Mouse (Mus musculus): Measurements from ENCODE around the gene Hoxd11.
A peak's percentile ranks its signal among the peaks of the same experiment; 100 is the strongest.

Gene Hoxd11

GRCm38 (mm10) chr2:74681594-74682531, 2.5 kb downstream of the Hoxd11 start:
- DNase-seq (ENCODE audit: low spot score): no peak

GRCm38 (mm10) chr2:74682796-74683195, 3.4 kb downstream of the Hoxd11 start:
- DNase-seq (ENCODE audit: low spot score): no peak

- DNase-seq (ENCODE audit: low spot score): no peak
Observed at GRCm38 (mm10) chr2:74683471-74683951, 4.2 kb downstream of the Hoxd11 start.

GRCm38 (mm10) chr2:74684106-74684505, 4.7 kb downstream of the Hoxd11 start:
- DNase-seq (ENCODE audit: low spot score): no peak

GRCm38 (mm10) chr2:74685059-74685603, 5.8 kb downstream of the Hoxd11 start:
- DNase-seq (ENCODE audit: low spot score): no peak

- peak; percentile 82 for DNase-seq (ENCODE audit: low spot score)
Observed at GRCm38 (mm10) chr2:74686301-74686987, 7.1 kb downstream of the Hoxd11 start.

- DNase-seq (ENCODE audit: low spot score): no peak
Observed at GRCm38 (mm10) chr2:74686988-74687697, 7.8 kb downstream of the Hoxd11 start.

GRCm38 (mm10) chr2:74687698-74688555, 8.6 kb downstream of the Hoxd11 start:
- DNase-seq (ENCODE audit: low spot score): no peak

GRCm38 (mm10) chr2:74688795-74689573, 9.6 kb downstream of the Hoxd11 start:
- DNase-seq (ENCODE audit: low spot score): no peak

GRCm38 (mm10) chr2:74689574-74690337, 10.4 kb downstream of the Hoxd11 start:
- DNase-seq (ENCODE audit: low spot score): no peak

- no peak for DNase-seq (ENCODE audit: low spot score)
Observed at GRCm38 (mm10) chr2:74690338-74690716, 11.0 kb downstream of the Hoxd11 start.

GRCm38 (mm10) chr2:74691022-74691951, 11.9 kb downstream of the Hoxd11 start, which contains the start of gene Hoxd10:
TSS of gene Hoxd10 (plus strand) at chr2:74691924.
- peak; percentile 55 for DNase-seq (ENCODE audit: low spot score)

- no peak for DNase-seq (ENCODE audit: low spot score)
Observed at GRCm38 (mm10) chr2:74691995-74692807, 12.8 kb downstream of the Hoxd11 start.

GRCm38 (mm10) chr2:74692808-74693431, 13.6 kb downstream of the Hoxd11 start:
- DNase-seq (ENCODE audit: low spot score): no peak

GRCm38 (mm10) chr2:74693432-74693827, 14.1 kb downstream of the Hoxd11 start:
- DNase-seq (ENCODE audit: low spot score): no peak

GRCm38 (mm10) chr2:74694066-74694465, 14.7 kb downstream of the Hoxd11 start:
- no peak for DNase-seq (ENCODE audit: low spot score)

- no peak for DNase-seq (ENCODE audit: low spot score)
Observed at GRCm38 (mm10) chr2:74695383-74695782, 16.0 kb downstream of the Hoxd11 start.

All from adipocyte (in vitro differentiated cells).